Mouse (Mus musculus): Measurements from ENCODE around the gene Disp2.

DNA sequence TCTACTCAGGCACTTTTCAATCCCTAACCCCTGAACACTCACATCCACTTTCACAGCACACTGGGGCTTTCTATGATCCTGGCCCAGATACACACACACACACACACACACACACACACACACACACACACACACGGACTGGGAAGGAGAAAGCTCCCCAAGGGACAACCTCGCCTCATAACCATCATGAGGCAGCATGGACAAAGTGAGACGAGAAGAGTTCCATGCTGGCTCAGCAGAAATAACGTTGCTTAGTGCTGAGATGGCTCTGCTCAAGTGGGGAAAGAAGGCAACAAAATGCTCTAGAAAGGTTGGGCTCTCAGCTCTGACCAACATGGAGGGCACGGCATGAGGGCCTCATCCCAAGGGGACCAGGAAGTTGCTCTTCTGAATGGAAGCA is 61.7 kb downstream of the Disp2 start:
- TF ChIP-seq TCF12 (IDR thresholded peaks at IDR 0.05; ENCODE audit: insufficient read depth, poor library complexity, severe bottlenecking) (no peak), USF1 (IDR thresholded peaks at IDR 0.05; ENCODE audit: low read depth) (no peak), MYOG (IDR thresholded peaks at IDR 0.05; ENCODE audit: control insufficient read depth in 1 of 3, insufficient read depth in 1 of 3, insufficient read length in 2 of 3, low read depth in 2 of 3) (no peak), CEBPB (IDR thresholded peaks at IDR 0.05; ENCODE audit: insufficient read depth, poor library complexity, severe bottlenecking) (no peak), POLR2A (IDR thresholded peaks at IDR 0.05; ENCODE audit: insufficient read length, low read depth) (no peak)

Measured in myocyte (in vitro differentiated cells).